Mouse (Mus musculus): ENCODE data around the gene E2f3.

DNA sequence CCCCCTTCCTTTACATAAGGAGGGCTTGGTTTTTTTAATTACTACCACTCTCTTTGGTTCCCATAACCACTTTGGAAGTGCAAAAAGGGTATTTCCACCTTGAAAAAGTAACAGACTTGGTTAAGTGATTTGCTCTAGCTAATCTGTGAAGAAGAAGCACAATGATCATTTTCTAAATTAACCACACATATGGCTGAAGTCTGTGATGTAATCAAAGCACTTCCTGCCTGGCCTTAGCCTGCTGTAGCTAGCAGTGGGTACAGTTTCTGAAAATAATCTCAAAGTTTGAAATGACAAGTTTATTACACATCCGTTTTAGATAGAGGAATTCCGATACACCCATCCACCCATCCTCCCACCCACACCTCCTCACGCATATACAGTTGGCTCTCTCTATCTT is 42.0 kb upstream of the E2f3 start:
- TF ChIP-seq POLR2A (IDR thresholded peaks at IDR 0.05; ENCODE audit: extremely low read depth, insufficient read depth, low read length) (no peak), CTCF (IDR thresholded peaks at IDR 0.05; ENCODE audit: extremely low read depth, insufficient read depth, low read length) (no peak)
